Mouse (Mus musculus) heart, postnatal 10 days (tissue): ENCODE measurements around the gene Clec2g. TPM values are rescaled to one million over a fixed set of nuclear protein-coding genes. Genes with fewer than 3 reads are reported as not detected.
"Not testable (repeated sequence)": the region's sequence is repeated elsewhere in the genome, so short reads cannot be mapped to it uniquely, and the experiment has no call there.

Source experiments
- DNase-seq, 2 experiments: peaks; one replicate each; pipeline ENCODE4 v3.0.0; 2021
- intact Hi-C: fragments of 180-260 bp; cut with DNase I; formaldehyde crosslinking; loops from one replicate; pipeline ENCODE4 v1.15.1; 2025
- microRNA-seq, 2 experiments: library from miRNA; unstranded; fragments of <30 nt; microRNA quantifications; one replicate each; pipeline ENCODE4 v1.2.0; 2022
- total RNA-seq, 2 experiments: library from RNA; stranded (reverse); gene quantifications; 2 replicates each; pipeline ENCODE4 v1.2.3; 2021

The Clec2g gene
- total RNA-seq, 2 experiments from 2014 or later = 2.5 to 3.5 TPM

GRCm38 (mm10) chr6:129010505-129010873, 76.3 kb downstream of the Clec2g start:
- DNase-seq = no peak
- intact Hi-C loops = no loop called here

- intact Hi-C loops, DNase-seq: not testable (repeated sequence)
Measured at GRCm38 (mm10) chr6:129012012-129012411, 77.8 kb downstream of the Clec2g start.

GRCm38 (mm10) chr6:129012966-129013365, 78.8 kb downstream of the Clec2g start:
- DNase-seq = no peak
- intact Hi-C loops = no loop called here

- intact Hi-C loops = no loop called here
- DNase-seq = no peak
Measured at GRCm38 (mm10) chr6:129013762-129014276, 79.6 kb downstream of the Clec2g start.

- intact Hi-C loops = no loop called here
- no peak for DNase-seq
Measured at GRCm38 (mm10) chr6:129014399-129014798, 80.2 kb downstream of the Clec2g start.

- intact Hi-C loops = no loop called here
Measured at GRCm38 (mm10) chr6:129027451-129028248, 93.5 kb downstream of the Clec2g start.

GRCm38 (mm10) chr6:129030175-129030824, 96.1 kb downstream of the Clec2g start:
- intact Hi-C loops = loop anchor here (5.0 kb wide), 1 partner anchor 37 kb away; no protein-coding TSS in a partner anchor
- no peak for DNase-seq

More at GRCm38 (mm10) chr6:129027451-129028248, 93.5 kb downstream of the Clec2g start:
- DNase-seq = no peak

- DNase-seq = no peak
- intact Hi-C loops = loop anchor here (5.0 kb wide), 1 partner anchor 36 kb away; no protein-coding TSS in a partner anchor
Measured at GRCm38 (mm10) chr6:129030964-129031363, 96.8 kb downstream of the Clec2g start.

- intact Hi-C loops = loop anchor here (2.0 to 5.0 kb wide), 2 partner anchors 34 to 217 kb away; no protein-coding TSS in a partner anchor
- DNase-seq = peak in 1 of 2 experiments; percentile 18
Measured at GRCm38 (mm10) chr6:129033397-129033796, 99.2 kb downstream of the Clec2g start.

Small RNA genes within 50 kb of the gene (microRNA-seq; reads per million reads assigned to microRNA genes)
- gene Gm27336 (0 reads per million in 2 experiments), gene Mir7649 (0 reads per million in 2 experiments)

Other genes starting within 250 kb of the Clec2g start
- gene Klrb1, start 211.3 kb upstream of the Clec2g start, total RNA-seq = not detected
- not detected for gene Klrb1c, start 145.2 kb upstream of the Clec2g start, total RNA-seq
- gene Gm44511, start 108.1 kb upstream of the Clec2g start, total RNA-seq = not detected
- gene Klrb1b, start 108.0 kb upstream of the Clec2g start, total RNA-seq = not detected
- gene Clec2i, start 46.8 kb upstream of the Clec2g start, total RNA-seq = under 1 TPM in 1 of 2 experiments, not detected in 1; 0.10 TPM
- gene BC035044, start 43.3 kb upstream of the Clec2g start, total RNA-seq = under 1 TPM; 0.42 to 0.65 TPM
- not detected for gene Klrb1f, start 111.5 kb downstream of the Clec2g start, total RNA-seq
- gene Clec2e, start 166.5 kb downstream of the Clec2g start, total RNA-seq = not detected
- 10 to 100 TPM; 28.8 to 38.7 TPM for gene Clec2d, start 246.2 kb downstream of the Clec2g start, total RNA-seq